Comparison of ENCODE assay signal across 8 mouse cellular contexts in the genomic region with DNA sequence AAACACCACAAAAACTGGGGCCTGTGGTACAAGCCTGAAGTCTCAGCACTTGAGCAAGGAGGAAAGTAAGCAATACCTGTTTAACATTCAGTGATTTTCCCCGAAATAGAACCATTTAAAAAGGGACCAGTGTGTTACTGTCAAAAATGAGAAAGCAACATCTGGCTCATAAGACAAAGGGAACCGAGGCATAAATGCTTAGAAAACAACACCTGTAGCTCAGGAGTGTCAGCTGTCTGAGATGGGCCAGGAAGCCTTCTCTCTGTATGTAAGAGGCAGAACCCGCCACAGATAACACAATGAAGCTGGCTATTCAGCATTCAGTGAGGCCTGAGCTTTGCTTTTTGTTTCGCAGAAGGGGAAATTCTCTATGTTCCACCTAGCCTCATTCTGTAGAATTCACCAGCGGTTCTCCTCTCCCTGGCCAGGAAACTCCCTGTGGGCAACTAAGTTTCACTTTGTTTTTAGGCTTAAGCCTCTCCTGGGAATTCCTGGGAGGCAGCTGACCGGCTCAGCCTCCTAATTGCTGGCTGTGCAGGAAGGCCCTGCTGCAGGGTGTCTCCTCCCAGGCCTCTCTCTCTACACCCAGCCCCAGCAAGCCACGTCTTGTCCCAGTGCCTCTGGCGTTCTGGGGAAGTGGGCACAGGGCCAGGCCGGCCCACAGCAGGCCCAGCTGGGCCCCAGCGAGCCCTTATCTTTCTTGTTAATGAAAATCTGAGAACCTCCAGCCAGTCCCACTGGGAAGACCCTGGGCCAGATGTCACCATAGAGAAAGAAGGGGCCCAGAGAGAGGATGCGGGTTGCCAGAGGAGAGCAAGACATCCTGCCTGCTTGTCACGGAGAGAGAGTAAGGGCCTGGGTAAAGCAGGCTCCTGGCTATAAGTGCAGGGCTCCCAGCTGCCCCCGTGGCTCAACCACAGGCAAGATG. TPM values are rescaled to one million over a fixed set of nuclear protein-coding genes. Genes with fewer than 3 reads are reported as not detected.
DNase-seq lines count a peak whose midpoint lies in the region; ATAC-seq and TF ChIP-seq lines count a peak whose summit lies in the region.

No protein-coding gene starts in this region.

- no peak for TF ChIP-seq CTCF in spleen, adult 2 months (IDR thresholded peaks at IDR 0.05; ENCODE audit: extremely low read depth, insufficient read depth, insufficient read length, insufficient replicate concordance)
- TF ChIP-seq CTCF in lung, postnatal 0 days (IDR thresholded peaks at IDR 0.05), result no peak

- no peak overlapping the region for H3K4me2 ChIP-seq in embryonic facial prominence, embryonic 14.5 days (ENCODE audit: low read depth, low read length)
- peak overlapping the region; percentile 44 for H3K4me2 ChIP-seq in heart, embryonic 14.5 days (ENCODE audit: low read length)
- H3K4me2 ChIP-seq in kidney, embryonic 15.5 days, result peak overlapping the region; percentile 22
- H3K4me2 ChIP-seq in lung, postnatal 0 days (replicated peaks; ENCODE audit: low read depth, low read length), result peak overlapping the region; percentile 19

- H3K27me3 ChIP-seq in spleen, adult 2 months (ENCODE audit: control insufficient read depth, insufficient read depth, low read length), result no peaks in the 10 kb centered on the region
- H3K27me3 ChIP-seq in embryonic facial prominence, embryonic 14.5 days (replicated peaks; ENCODE audit: control insufficient read depth, insufficient read depth, low read length), result no peaks in the 10 kb centered on the region
- H3K27me3 ChIP-seq in heart, embryonic 14.5 days (ENCODE audit: control insufficient read depth, insufficient read depth, low read length), result no peaks in the 10 kb centered on the region
- H3K27me3 ChIP-seq in kidney, embryonic 15.5 days, result no peaks in the 10 kb centered on the region
- no peaks in the 10 kb centered on the region for H3K27me3 ChIP-seq in lung, postnatal 0 days (replicated peaks; ENCODE audit: insufficient read depth, low read length)

- no peaks in the 10 kb centered on the region for H3K36me3 ChIP-seq in spleen, adult 2 months (ENCODE audit: control insufficient read depth, insufficient read depth, low read length)
- H3K36me3 ChIP-seq in embryonic facial prominence, embryonic 14.5 days (ENCODE audit: control insufficient read depth, insufficient read depth, low read length), result no peaks in the 10 kb centered on the region
- H3K36me3 ChIP-seq in heart, embryonic 14.5 days (ENCODE audit: control insufficient read depth, insufficient read depth, low read length), result no peaks in the 10 kb centered on the region
- H3K36me3 ChIP-seq in kidney, embryonic 15.5 days, result no peaks in the 10 kb centered on the region
- no peaks in the 10 kb centered on the region for H3K36me3 ChIP-seq in lung, postnatal 0 days (ENCODE audit: insufficient read depth, low read length)

- peak overlapping the region; percentile 36 for H3K9ac ChIP-seq in embryonic facial prominence, embryonic 14.5 days (ENCODE audit: low read depth, low read length)
- H3K9ac ChIP-seq in heart, embryonic 14.5 days (ENCODE audit: low read length), result peak overlapping the region; percentile 59
- H3K9ac ChIP-seq in kidney, embryonic 15.5 days, result no peak overlapping the region
- peak overlapping the region; percentile 32 for H3K9ac ChIP-seq in lung, postnatal 0 days (replicated peaks; ENCODE audit: low read depth)

- H3K9me3 ChIP-seq in embryonic facial prominence, embryonic 14.5 days (ENCODE audit: control insufficient read depth, low read length), result no peaks in the 10 kb centered on the region
- no peaks in the 10 kb centered on the region for H3K9me3 ChIP-seq in heart, embryonic 14.5 days (ENCODE audit: control insufficient read depth, low read length)
- no peaks in the 10 kb centered on the region for H3K9me3 ChIP-seq in kidney, embryonic 15.5 days (replicated peaks)
- H3K9me3 ChIP-seq in lung, postnatal 0 days (ENCODE audit: low read length), result no peaks in the 10 kb centered on the region

- H3K4me3 ChIP-seq in spleen, adult 2 months (ENCODE audit: extremely low read depth, insufficient read depth, insufficient read length), result peak overlapping the region; percentile 31; the same call in 1 of the 2 replicates
- no peak overlapping the region for H3K4me3 ChIP-seq in embryonic facial prominence, embryonic 14.5 days (ENCODE audit: low read depth, low read length)
- no peak overlapping the region for H3K4me3 ChIP-seq in heart, embryonic 14.5 days (ENCODE audit: control insufficient read depth in 1 of 2, insufficient read depth in 1 of 2, low read depth in 1 of 2, low read length in 2 of 2)
- H3K4me3 ChIP-seq in kidney, embryonic 15.5 days (replicated peaks), result no peak overlapping the region
- H3K4me3 ChIP-seq in lung, postnatal 0 days (ENCODE audit: low read depth, low read length), result no peak overlapping the region

- TF ChIP-seq POLR2A in spleen, adult 2 months (IDR thresholded peaks at IDR 0.05; ENCODE audit: low read depth, low read length), result no peak

- WGBS in spleen, adult 2 months, result 10% methylated on average over 13 of the region's 13 CpGs
- WGBS in embryonic facial prominence, embryonic 14.5 days, result 18% methylated on average over 13 of the region's 13 CpGs
- WGBS in heart, embryonic 14.5 days, result 17% methylated on average over 13 of the region's 13 CpGs
- WGBS in kidney, embryonic 15.5 days, result 33% methylated on average over 13 of the region's 13 CpGs
- WGBS in lung, postnatal 0 days, result 21% methylated on average over 13 of the region's 13 CpGs

- peak in 1 of 2 experiments; percentile 47 for DNase-seq in spleen, adult 2 months (ENCODE audit: low read depth in 1 of 2, low spot score in 2 of 2)
- no peak for DNase-seq in spleen, adult 12 weeks (ENCODE audit: low spot score)
- peak; percentile 87 for DNase-seq in embryonic facial prominence, embryonic 14.5 days (ENCODE audit: low spot score)
- DNase-seq in lung, postnatal 0 days (ENCODE audit: low spot score), result peak; percentile 89
- DNase-seq in retina, embryonic 14.5 days (ENCODE audit: low spot score), result peak; percentile 42
- DNase-seq in frontal cortex, postnatal 25 days (ENCODE audit: low spot score in 2 of 2), result no peak

- peak overlapping the region; percentile 86 for H3K27ac ChIP-seq in spleen, adult 2 months (ENCODE audit: insufficient read depth, low read length)
- peak overlapping the region; percentile 73 for H3K27ac ChIP-seq in embryonic facial prominence, embryonic 14.5 days (replicated peaks; ENCODE audit: low read depth, low read length)
- peak overlapping the region; percentile 95 to 97 for H3K27ac ChIP-seq in heart, embryonic 14.5 days (replicated peaks in 1 of 2; ENCODE audit: control insufficient read depth in 1 of 2, insufficient read depth in 1 of 2, low read depth in 2 of 2, low read length in 2 of 2)
- peak overlapping the region; percentile 91 for H3K27ac ChIP-seq in kidney, embryonic 15.5 days
- H3K27ac ChIP-seq in lung, postnatal 0 days (ENCODE audit: low read length), result peak overlapping the region; percentile 85

- peak; percentile 30 for ATAC-seq in embryonic facial prominence, embryonic 14.5 days (ENCODE audit: low read depth)
- peak; percentile 74 for ATAC-seq in heart, embryonic 14.5 days (ENCODE audit: insufficient number of reproducible peaks, insufficient read depth, low FRiP score, low read depth)
- ATAC-seq in kidney, embryonic 15.5 days (replicated peaks; ENCODE audit: low FRiP score), result peak; percentile 48
- peak; percentile 22; the same call in 1 of the 2 replicates for ATAC-seq in lung, postnatal 0 days

- H3K4me1 ChIP-seq in spleen, adult 2 months (ENCODE audit: control insufficient read depth, insufficient read depth, insufficient read length), result peaks cover 15% of the 10 kb centered on the region; the same call in 1 of the 2 replicates
- H3K4me1 ChIP-seq in embryonic facial prominence, embryonic 14.5 days (ENCODE audit: control insufficient read depth, insufficient read depth, low read length), result peaks cover 21% of the 10 kb centered on the region
- H3K4me1 ChIP-seq in heart, embryonic 14.5 days (ENCODE audit: control insufficient read depth in 2 of 2, insufficient read depth in 2 of 2, low read length in 2 of 2), result peaks cover 33 to 46% of the 10 kb centered on the region in 2 experiments
- peaks cover 40% of the 10 kb centered on the region for H3K4me1 ChIP-seq in kidney, embryonic 15.5 days
- H3K4me1 ChIP-seq in lung, postnatal 0 days (ENCODE audit: insufficient read depth, low read depth, low read length), result peaks cover 24% of the 10 kb centered on the region

- TF ChIP-seq EP300 in lung, postnatal 0 days (IDR thresholded peaks at IDR 0.05), result no peak

RNA-seq across cellular contexts. Expression of gene Snn, which starts 2.3 kb away (rescaled TPM):
- polyA plus RNA-seq in spleen, adult 2 months (2012; rRNA removed), result 129 and 155 TPM in 2 replicates
- polyA plus RNA-seq in embryonic facial prominence, embryonic 14.5 days (2014; fragmentation: Nextera tagmentation; extraction: Ambion mirVana), result 46.9 and 55.5 TPM in 2 replicates
- 50.4 and 52.4 TPM in 2 replicates for polyA plus RNA-seq in heart, embryonic 14.5 days (2014; fragmentation: Nextera tagmentation; extraction: Ambion mirVana)
- polyA plus RNA-seq in kidney, embryonic 15.5 days (2015; fragmentation: Nextera tagmentation; extraction: Ambion mirVana), result 37.7 and 40.6 TPM in 2 replicates
- polyA plus RNA-seq in lung, postnatal 0 days (2015; fragmentation: Nextera tagmentation; extraction: Ambion mirVana), result 41.1 and 46.6 TPM in 2 replicates

RNA-seq across cellular contexts. Expression of gene Litaf, which starts 2.9 kb away (rescaled TPM):
- 115 and 171 TPM in 2 replicates for polyA plus RNA-seq in spleen, adult 2 months (2012; rRNA removed)
- 88.9 and 101 TPM in 2 replicates for polyA plus RNA-seq in embryonic facial prominence, embryonic 14.5 days (2014; fragmentation: Nextera tagmentation; extraction: Ambion mirVana)
- polyA plus RNA-seq in heart, embryonic 14.5 days (2014; fragmentation: Nextera tagmentation; extraction: Ambion mirVana), result 71.8 and 75.7 TPM in 2 replicates
- polyA plus RNA-seq in kidney, embryonic 15.5 days (2015; fragmentation: Nextera tagmentation; extraction: Ambion mirVana), result 122 and 123 TPM in 2 replicates
- polyA plus RNA-seq in lung, postnatal 0 days (2015; fragmentation: Nextera tagmentation; extraction: Ambion mirVana), result 106 and 118 TPM in 2 replicates

Comparison
In these comparisons a context has a peak if more than half of its experiments do, and no peak if none do; other contexts are left out.
1. DNase-seq: peak in embryonic facial prominence, embryonic 14.5 days (single experiment), lung, postnatal 0 days (single experiment) and retina, embryonic 14.5 days (single experiment); none in spleen, adult 12 weeks (single experiment) and frontal cortex, postnatal 25 days (0 of 2).
2. ATAC-seq: peak in every context shown above with its lines; median percentile 74 in heart, embryonic 14.5 days; 48 in kidney, embryonic 15.5 days; 30 in embryonic facial prominence, embryonic 14.5 days; 22 in lung, postnatal 0 days.
3. Peak in every context shown above with its lines, with median percentiles within 50 percentile points of each other: H3K27ac ChIP-seq.